Mouse (Mus musculus) induced T-regulatory cell, adult 2 months (primary cell): ENCODE measurements around the gene Glce.
A peak's percentile ranks its signal among the peaks of the same experiment; 100 is the strongest.

Source experiments
- DNase-seq: peaks from one replicate; pipeline ENCODE4 v3.0.0-alpha.2; 2012; ENCODE audit warnings: low read depth

Glce gene

DNA sequence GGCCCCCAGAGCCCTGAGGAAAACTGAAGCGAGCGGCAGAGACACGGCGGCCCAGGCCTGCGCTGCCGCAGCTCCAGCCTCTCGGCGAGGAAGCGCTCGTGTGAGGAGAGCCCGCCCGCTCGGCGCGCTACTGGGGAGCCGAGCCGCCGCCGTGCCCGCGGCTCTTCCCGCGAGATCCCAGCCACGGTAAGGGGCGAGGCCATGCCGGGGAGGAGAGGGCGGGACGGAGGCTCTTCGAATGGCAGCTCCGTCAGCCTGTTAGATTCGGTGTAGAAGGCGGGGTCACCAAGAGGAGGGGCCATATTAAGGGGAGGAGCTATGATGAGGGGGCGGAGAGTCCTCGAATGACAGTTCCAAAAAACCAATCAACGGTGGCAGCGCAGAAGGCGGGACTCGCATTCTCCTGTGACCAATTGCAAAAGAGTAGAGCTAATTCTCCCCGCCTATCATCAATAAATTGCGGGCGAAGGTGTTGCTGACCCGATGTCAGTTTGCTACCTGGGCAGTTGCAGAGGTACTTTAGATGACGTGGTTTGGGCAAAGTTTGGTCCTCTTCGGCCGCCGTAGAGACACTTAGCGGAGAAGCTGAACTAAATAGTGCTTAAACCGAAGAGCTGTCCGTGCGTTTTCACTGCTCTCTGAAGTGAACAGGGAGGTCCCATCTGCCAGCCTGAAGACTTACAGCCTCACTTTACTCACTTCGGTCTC is at the start of gene Glce:
Glce (minus strand) TSS at position 148 of the 708 bp plus-strand sequence.
- peak; percentile 100 for DNase-seq

GRCm38 (mm10) chr9:62172239-62172638 is 49.8 kb upstream of the Glce start:
- no peak for DNase-seq

DNA sequence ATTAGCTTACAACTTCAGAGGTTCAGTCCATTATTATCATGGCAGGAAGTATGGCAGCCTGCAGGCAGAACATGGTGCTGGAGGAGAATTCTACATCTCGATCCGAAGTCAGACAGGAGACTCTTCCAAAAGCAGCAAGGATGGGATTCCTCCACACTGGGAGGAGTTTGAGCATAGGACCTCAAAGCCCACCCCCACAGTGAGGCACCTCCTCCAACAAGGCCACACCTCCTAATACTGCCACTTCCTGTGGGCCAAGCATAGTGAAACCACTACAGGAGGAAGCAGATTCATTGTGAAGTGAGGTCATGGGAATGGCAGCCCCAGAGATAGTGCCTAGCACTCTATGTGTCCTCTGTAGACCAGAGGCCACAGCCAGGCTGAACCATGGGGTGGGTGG is 48.5 kb upstream of the Glce start:
- DNase-seq = peak; percentile 3

- DNase-seq = no peak
Measured at GRCm38 (mm10) chr9:62166621-62167020, 44.2 kb upstream of the Glce start.

DNA sequence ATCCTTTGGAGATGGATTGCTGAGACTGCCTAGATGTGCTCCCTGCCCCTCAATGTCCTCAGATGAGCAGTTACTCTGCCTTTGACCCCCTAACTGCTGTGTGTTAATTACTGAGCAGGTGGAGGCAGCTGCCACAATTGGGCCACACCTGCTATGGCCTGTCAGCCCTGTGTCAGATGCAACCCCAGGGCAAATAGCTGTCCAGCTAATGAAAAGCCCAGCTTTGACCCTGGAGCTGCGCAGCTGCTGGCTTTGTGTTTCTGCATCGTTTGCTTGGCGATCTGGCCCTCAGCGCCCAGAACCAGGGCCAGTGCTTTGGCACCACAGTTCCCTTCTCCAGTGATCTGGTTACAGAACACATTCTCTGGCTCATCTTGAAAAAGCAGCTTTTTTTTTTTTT is 43.7 kb upstream of the Glce start:
- no peak for DNase-seq

- no peak for DNase-seq
Measured at GRCm38 (mm10) chr9:62162889-62163291, 40.4 kb upstream of the Glce start.

DNA sequence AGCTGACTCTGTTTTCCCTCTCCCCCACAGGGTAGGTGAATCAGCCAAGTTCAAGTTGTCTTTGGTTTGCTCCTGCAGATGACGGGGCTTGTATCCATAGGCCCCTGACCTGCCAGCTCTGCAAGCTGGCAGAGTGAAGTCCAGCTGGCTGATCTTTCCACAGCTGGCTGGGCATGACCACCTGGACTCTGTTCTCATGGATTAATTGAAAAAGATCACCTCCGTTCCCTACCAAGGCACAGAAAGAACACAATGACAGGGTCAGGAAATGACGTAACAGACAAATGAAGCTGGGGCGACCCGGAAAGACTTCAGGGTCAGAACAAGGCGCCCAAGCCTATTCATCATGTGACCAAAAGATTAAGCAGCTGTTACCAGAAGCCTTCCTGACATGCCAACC is 38.3 kb upstream of the Glce start:
- no peak for DNase-seq

DNA sequence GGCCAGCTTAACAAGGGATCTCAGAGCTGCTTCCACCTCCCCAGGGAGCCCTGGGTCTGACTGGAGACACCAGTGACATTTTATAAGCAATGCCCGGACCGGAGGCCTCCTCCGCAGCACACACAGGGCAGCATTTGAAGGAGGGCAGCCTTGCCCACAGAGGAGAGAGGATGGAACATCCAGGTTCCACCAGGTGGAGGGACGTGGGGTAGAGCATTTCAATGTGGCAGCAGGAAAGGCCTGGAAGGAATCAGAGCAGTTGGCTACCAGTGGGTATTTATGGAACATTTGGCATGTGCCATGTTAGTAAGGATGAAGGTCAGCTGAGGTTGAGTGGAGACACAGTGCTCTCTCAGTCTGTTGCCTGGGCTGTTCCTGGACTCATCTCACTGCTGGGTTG is 36.3 kb upstream of the Glce start:
- no peak for DNase-seq

DNA sequence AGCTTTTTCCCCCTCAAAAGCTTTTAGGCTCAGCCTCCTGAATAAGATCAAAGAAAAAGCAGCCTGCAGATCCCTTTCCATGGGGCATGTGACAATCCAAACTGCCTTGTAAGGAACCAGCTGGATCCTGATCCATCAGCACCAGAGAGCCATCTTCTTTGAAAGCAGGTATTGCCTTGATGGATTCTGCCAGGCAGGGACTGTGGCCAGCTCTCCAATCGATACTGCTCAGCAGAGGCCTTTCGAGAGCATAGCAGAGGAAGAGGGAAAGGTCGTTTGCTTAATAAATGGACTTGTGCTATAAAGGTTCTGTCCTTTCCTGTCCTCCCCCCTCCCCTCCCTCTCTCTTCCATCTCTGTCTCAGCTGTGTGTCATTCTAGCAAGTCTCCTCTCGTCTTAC is 33.4 kb upstream of the Glce start:
- no peak for DNase-seq

GRCm38 (mm10) chr9:62155400-62155799 is 32.9 kb upstream of the Glce start:
- DNase-seq = no peak

DNA sequence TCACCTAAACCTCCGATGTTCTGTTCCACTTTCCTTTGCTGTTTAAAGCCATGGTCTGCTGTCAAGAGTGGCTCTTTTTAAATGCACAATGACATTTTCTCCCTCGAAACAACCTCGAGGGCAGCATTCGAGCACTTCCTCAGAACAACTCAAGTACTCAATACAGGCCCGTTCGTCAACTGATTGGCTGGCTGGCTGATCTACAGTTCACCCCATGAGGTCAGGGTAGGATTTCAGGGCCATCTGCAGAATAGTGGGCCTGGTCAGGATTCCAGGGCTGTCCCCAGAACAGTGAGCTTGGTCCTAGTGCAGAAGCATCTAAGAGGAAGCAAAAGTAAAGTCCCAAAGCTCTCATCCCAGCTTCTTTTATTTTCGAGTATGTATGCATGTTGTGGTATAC is 32.5 kb upstream of the Glce start:
- no peak for DNase-seq

GRCm38 (mm10) chr9:62154551-62154950 is 32.1 kb upstream of the Glce start:
- no peak for DNase-seq

GRCm38 (mm10) chr9:62153263-62153662 is 30.8 kb upstream of the Glce start:
- DNase-seq = no peak

DNA sequence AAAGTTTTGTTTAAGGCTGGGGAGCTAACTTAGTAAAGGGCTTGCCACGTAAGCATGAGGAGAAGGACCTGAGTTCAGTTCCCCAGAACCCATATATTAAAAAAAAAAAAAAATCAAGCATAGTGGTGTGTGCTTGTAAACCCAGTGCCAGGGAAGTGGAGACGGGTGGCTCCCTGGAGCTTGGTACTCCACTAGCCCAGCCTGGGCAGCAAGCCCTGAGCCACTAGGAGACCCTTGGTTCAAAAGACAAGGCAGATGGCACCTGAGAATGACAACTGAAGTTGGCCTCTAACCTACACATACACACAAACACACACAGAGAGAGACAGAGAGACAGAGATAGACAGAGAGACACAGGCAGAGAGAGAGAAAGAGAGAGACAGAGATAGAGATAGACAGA is 30.1 kb upstream of the Glce start:
- DNase-seq = no peak

DNA sequence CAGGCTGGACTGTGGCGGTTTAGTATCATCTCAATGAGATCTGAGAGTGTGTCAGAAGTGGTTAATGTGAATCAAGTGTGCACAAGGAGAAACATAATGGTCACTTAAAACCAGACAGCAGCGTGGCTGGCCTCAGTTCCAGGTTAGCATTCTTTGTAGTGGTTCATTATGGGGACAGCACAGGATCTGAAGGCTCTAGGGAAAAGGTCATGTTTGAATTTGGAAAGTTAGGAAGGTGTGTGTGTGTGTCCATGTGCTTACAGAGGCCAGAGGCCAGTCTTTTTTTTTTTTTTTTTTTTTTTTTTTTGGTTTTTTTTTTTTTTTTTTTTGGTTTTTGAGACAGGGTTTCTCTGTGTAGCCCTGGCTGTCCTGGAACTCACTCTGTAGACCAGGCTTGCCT is 22.7 kb upstream of the Glce start:
- DNase-seq = no peak

- no peak for DNase-seq
Measured at GRCm38 (mm10) chr9:62143428-62143827, 21.0 kb upstream of the Glce start.

- no peak for DNase-seq
Measured at GRCm38 (mm10) chr9:62139027-62139426, 16.6 kb upstream of the Glce start.

DNA sequence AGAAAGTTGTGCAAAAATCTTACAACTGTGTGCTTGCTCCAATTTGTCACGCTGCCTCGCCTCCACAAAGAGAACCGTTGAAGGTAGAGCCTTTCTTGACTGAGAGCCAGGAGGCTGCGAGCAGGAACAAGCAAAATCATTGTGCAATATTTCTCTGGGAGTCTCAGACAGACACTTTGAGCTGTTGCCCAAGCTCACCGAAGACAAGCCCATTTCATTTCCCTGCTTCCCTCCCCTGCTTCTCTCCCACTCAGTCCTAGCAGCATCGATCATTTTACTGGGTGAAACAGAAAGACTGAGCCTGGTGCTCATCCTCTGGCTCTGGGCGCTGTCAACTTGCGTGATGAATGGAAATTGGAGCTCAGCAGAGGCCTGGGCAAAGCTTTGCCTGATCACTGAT is 14.8 kb upstream of the Glce start:
- DNase-seq = no peak

- DNase-seq = no peak
Measured at GRCm38 (mm10) chr9:62132005-62132782, 9.7 kb upstream of the Glce start.

GRCm38 (mm10) chr9:62130746-62131145 is 8.3 kb upstream of the Glce start:
- DNase-seq = no peak

DNA sequence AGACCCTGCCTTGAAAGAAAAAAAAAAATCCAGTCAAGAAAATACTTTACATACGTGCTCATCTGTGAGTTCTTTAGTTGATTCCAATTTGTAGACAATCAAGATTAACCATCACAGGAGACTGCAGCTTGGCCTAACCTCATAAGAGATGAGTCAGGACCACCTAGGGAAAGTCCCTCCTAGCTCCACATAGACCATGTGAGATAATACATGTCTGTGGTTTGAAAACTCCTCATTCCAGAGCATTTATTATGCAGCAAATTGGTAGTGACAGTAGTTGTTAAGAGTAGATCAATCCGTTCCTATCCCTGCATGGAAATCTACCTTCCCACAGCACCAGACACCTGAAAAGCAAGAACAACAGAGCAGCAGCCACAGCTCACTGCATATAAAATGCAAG is 5.6 kb upstream of the Glce start:
- peak; percentile 26 for DNase-seq

- DNase-seq = no peak
Measured at GRCm38 (mm10) chr9:62125986-62126575, 3.6 kb upstream of the Glce start.

GRCm38 (mm10) chr9:62124266-62124665 is 1.8 kb upstream of the Glce start:
- no peak for DNase-seq
